Mouse (Mus musculus) large intestine, adult 2 months (tissue): ENCODE results near the gene Drg2. TPM values are rescaled to one million over a fixed set of nuclear protein-coding genes. Genes with fewer than 3 reads are reported as not detected.

Source experiments
- DNase-seq: peaks from one replicate; pipeline ENCODE4 v3.0.0-alpha.2; 2012; ENCODE audit warnings: low read depth, low spot score
- WGBS: fragments of 180-500 bp; shearing (Covaris S2); methylation state at CpG from one replicate; pipeline ENCODE4 v1.1.7; 2018; 5-methylcytosine and 5-hydroxymethylcytosine counted together
- polyA plus RNA-seq: library from polyadenylated mRNA; depleted of rRNA; stranded (reverse); fragments of >200 nt; gene quantifications from 2 replicates; pipeline ENCODE4 v1.2.3, GENCODE M21; 2012; rRNA removed

The Drg2 gene
- polyA plus RNA-seq, 1 experiment, result 49.5 TPM

GRCm38 (mm10) chr11:60457973-60458372 lies 3.6 kb downstream of the Drg2 start:
- 84% methylated on average over 1 of the region's 1 CpGs for WGBS
- DNase-seq, result no peak

DNA sequence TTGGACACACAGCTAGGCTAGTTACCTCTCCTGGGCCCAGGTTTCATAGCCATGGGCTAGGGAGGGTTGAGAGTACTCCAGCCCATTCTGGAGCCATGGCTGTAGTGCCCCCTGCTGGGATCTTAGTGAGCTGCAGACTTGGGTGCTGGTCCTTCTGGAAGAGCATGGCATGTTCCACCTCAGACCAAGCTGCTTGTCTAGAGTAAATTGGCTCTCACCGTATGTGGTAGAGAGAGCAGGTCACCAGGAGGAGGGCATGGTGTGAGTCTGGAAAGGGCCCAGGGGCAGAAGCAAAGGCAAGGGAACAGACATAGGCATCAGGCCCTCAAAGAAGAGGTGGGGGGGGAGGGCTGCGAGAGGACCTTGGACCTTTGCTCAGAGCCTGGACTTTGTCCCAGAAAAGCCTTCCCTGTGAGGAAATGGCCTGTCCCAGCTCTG lies 11.6 kb downstream of the Drg2 start:
- 49% methylated on average over 2 of the region's 2 CpGs for WGBS
- no peak for DNase-seq

GRCm38 (mm10) chr11:60469039-60469438 lies 14.6 kb downstream of the Drg2 start, which contains the start of gene Myo15:
Gene Myo15 (plus strand): TSS chr11:60469339.
- 95% methylated on average over 3 of the region's 3 CpGs for WGBS
- no peak for DNase-seq

- no peak for DNase-seq
- WGBS, result 83% methylated on average over 9 of the region's 9 CpGs
These were observed 16.4 kb downstream of the Drg2 start for GRCm38 (mm10) chr11:60470743-60471142.

GRCm38 (mm10) chr11:60474534-60474933 lies 20.1 kb downstream of the Drg2 start:
- DNase-seq, result no peak
- WGBS, result 87% methylated on average over 5 of the region's 5 CpGs

- WGBS, result 88% methylated on average over 5 of the region's 5 CpGs
These were observed 21.4 kb downstream of the Drg2 start for GRCm38 (mm10) chr11:60475668-60476362.

DNA sequence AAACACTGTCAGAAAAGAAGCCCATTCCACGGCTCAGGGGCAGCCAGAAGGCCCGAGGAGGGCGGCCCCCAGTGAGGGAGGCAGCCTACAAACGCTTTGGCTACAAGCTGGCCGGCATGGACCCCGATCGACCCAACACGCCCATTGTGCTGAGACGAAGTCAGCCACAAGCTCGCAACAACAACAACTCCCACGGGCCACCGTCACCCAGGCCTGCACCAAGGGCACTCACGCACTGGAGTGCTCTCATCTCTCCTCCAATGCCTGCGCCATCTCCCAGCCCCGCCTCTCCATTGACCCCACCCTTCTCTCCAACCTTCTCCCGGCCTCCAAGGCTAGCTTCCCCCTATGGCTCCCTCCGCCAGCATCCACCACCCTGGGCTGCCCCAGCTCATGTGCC lies 23.7 kb downstream of the Drg2 start:
- WGBS, result 37% methylated on average over 17 of the region's 17 CpGs
- DNase-seq, result no peak

More at GRCm38 (mm10) chr11:60475668-60476362, 21.4 kb downstream of the Drg2 start:
- no peak for DNase-seq

DNA sequence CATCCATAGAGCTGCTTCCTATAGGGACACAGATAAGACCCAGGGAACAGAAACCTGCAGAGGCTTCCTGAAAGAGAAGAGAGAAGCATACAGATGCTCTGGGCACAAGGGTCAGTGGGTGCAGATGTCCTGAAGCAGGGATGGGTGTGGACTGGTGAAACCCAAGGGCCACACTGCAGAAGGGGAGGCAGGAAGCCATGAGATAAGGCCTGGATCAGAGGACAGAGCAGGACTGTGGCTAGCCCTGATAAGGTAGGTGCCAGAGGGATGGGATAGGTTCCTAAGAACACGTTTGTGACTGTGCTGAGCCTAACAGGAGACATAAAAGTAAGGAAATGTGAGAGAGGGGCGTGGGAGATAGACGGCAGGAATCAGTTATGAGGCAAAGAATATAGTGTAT lies 31.9 kb downstream of the Drg2 start:
- 50% methylated on average over 3 of the region's 3 CpGs for WGBS
- DNase-seq, result no peak

DNA sequence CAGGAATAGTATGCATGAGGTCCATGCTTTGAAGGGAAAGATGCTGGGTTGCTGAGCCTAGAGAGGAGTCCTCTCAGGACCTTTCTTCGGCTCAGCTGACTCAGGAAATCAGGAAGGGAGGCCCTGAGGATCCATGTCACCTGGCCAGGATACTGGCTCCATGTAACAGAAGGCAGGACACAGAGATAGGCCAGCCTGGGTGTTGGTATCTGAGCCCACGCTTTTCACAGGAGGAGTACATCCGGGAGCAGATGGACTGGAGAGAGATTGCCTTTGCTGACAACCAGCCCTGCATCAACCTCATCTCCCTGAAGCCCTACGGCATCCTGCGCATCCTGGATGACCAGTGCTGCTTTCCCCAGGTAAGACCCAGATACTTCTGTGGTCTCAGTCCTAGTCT lies 38.3 kb downstream of the Drg2 start:
- WGBS, result 88% methylated on average over 5 of the region's 5 CpGs
- no peak for DNase-seq

DNA sequence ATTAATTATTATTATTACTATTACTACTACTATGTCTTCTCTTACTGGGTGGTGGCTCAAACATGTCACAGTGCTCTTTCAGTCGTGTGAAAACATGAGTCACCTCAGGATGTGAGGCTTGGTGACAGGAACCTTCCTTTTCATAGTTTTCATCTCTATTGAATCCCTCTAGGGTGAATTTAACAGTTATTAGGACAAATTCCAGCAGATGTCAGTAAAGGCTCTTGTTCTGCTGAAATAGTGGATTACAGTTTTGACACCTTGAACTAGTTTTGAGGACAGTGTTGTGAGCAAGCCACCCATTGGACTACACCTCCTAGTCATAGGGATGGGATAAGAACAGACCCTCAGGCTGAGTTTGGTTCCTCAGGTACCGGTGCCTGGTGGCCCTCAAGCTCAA lies 41.3 kb downstream of the Drg2 start:
- DNase-seq, result no peak
- 50% methylated on average over 2 of the region's 2 CpGs for WGBS

GRCm38 (mm10) chr11:60507281-60507680 lies 52.9 kb downstream of the Drg2 start:
- 85% methylated on average over 13 of the region's 13 CpGs for WGBS
- no peak for DNase-seq

DNA sequence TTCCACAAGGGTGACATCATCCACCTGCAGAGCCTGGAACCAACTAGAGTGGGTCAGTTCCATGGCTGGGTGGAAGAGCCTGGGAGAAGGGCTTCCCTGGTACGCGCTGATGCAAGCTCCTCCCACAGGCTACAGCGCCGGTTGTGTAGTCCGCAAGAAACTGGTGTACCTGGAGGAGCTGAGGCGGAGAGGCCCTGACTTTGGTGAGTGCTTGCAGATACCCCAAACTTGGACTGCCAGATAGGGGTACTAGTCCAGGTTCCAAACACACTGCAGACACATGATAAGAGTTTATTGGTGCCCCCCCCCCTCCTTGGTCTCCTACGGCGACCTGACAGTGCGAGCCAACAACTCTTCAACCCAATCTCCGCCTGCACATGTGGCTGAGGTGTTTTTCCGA lies 54.6 kb downstream of the Drg2 start:
- 2% methylated on average over 11 of the region's 11 CpGs for WGBS
- no peak for DNase-seq

DNA sequence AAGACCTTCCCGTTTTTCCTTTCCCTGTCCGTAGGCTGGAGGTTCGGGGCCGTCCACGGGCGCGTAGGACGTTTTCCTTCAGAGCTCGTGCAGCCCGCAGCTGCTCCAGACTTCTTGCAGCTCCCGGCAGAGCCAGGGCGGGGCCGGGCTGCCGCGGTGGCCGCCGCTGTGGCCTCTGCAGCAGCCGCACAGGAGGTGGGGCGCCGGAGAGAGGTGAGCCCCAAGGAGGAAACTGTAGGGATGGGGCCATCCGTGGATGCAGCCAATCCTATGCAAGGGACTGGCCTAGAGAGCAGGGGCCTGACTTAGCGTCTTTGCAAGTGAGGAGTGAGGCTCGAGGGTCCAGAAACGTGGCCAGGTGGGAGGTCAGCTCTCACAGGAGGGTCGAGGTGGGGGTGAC lies 55.1 kb downstream of the Drg2 start:
- WGBS, result 2% methylated on average over 25 of the region's 25 CpGs
- DNase-seq, result no peak

- WGBS, result 65% methylated on average over 1 of the region's 1 CpGs
- DNase-seq, result no peak
These were observed 57.5 kb downstream of the Drg2 start for GRCm38 (mm10) chr11:60511893-60512292.

GRCm38 (mm10) chr11:60512520-60512919 lies 58.1 kb downstream of the Drg2 start:
- WGBS, result 93% methylated on average over 2 of the region's 2 CpGs
- no peak for DNase-seq

DNA sequence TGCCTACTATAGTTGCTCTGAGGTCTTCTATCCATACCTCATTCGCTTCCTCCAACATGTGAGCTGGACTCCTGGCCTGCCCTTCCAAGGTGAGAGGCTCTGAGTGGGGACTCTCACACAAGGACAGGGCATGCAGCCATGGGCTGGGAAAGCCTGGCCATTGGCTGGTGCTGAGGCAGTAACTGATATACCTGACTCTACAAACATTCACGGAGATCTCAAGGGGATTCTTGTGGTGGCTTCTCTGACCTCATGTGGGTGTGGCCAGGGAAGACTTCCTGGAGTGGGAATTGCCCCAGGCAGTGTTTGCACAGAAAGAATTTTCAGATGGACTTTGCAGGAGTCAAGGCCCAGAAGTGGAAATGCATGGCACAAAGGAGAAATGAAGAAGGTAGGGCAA lies 60.5 kb downstream of the Drg2 start:
- DNase-seq, result no peak
- 46% methylated on average over 2 of the region's 2 CpGs for WGBS

DNA sequence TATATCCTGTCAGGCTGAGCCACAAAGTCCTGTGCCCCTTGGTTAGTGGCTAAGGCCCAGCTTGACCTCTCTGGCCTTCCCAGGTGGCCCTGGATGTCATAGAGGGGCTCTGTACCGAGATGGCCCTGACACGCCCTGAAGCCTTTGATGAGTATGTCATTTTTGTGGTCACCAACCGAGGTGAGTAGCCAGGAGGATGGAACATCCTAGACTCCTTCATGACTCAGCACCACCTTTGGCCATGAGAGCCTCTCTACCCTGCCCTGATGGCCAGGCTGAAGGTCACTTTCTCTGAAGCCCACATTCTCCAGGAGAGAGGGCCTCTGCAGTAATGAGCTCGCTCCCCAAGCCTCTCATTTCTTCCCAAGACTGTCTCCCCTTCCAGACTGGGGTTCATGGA lies 63.9 kb downstream of the Drg2 start:
- no peak for DNase-seq
- 60% methylated on average over 4 of the region's 4 CpGs for WGBS

Other genes starting within 250 kb of the Drg2 start
- 76.8 and 96.8 TPM in 2 replicates for gene Srebf1, start 232.0 kb upstream of the Drg2 start, polyA plus RNA-seq
- gene Tom1l2, start 101.7 kb upstream of the Drg2 start, polyA plus RNA-seq, result 41.5 and 67.3 TPM in 2 replicates
- 0.26 and 0.67 TPM in 2 replicates for gene Drc3, start 101.3 kb upstream of the Drg2 start, polyA plus RNA-seq
- gene Gid4, start 37.4 kb upstream of the Drg2 start, polyA plus RNA-seq, result 12.3 and 13.5 TPM in 2 replicates
- gene Atpaf2, start 36.1 kb upstream of the Drg2 start, polyA plus RNA-seq, result 34.4 and 45.2 TPM in 2 replicates
- gene Myo15, start 14.7 kb downstream of the Drg2 start, polyA plus RNA-seq, result 0.04 TPM in 2 replicates
- 16.3 and 22.3 TPM in 2 replicates for gene Alkbh5, start 81.8 kb downstream of the Drg2 start, polyA plus RNA-seq
- 27.3 and 34.5 TPM in 2 replicates for gene Llgl1, start 245.1 kb downstream of the Drg2 start, polyA plus RNA-seq